Mouse (Mus musculus) ES-CJ7 (cell line): Measurements from ENCODE around the gene Dnah3.

Source experiments
- DNase-seq: peaks from one replicate; pipeline ENCODE4 v3.0.0; 2011; ENCODE audit warnings: low read depth, low spot score

Dnah3 gene

GRCm38 (mm10) chr7:119941569-119941968 is 153.5 kb downstream of the Dnah3 start:
- peak; percentile 13 for DNase-seq

- DNase-seq: no peak
Observed at GRCm38 (mm10) chr7:119937036-119937435, 158.0 kb downstream of the Dnah3 start.

- DNase-seq: no peak
Observed at GRCm38 (mm10) chr7:119936321-119936720, 158.8 kb downstream of the Dnah3 start.

GRCm38 (mm10) chr7:119928783-119929440 is 166.2 kb downstream of the Dnah3 start:
- no peak for DNase-seq

GRCm38 (mm10) chr7:119921054-119921453 is 174.0 kb downstream of the Dnah3 start:
- no peak for DNase-seq

GRCm38 (mm10) chr7:119920457-119920856 is 174.6 kb downstream of the Dnah3 start:
- DNase-seq: no peak

GRCm38 (mm10) chr7:119911727-119912126 is 183.4 kb downstream of the Dnah3 start:
- no peak for DNase-seq

- DNase-seq: no peak
Observed at GRCm38 (mm10) chr7:119906523-119907215, 188.4 kb downstream of the Dnah3 start.

GRCm38 (mm10) chr7:119899386-119900057 is 195.6 kb downstream of the Dnah3 start:
- DNase-seq: no peak

- peak; percentile 79 for DNase-seq
Observed at GRCm38 (mm10) chr7:119898247-119898856, 196.7 kb downstream of the Dnah3 start.

- peak; percentile 74 for DNase-seq
Observed at GRCm38 (mm10) chr7:119897521-119898109, 197.5 kb downstream of the Dnah3 start.

- peak; percentile 98 for DNase-seq
Observed at GRCm38 (mm10) chr7:119895639-119896512, 199.2 kb downstream of the Dnah3 start, which contains the start of the genes Lyrm1 and Dcun1d3. Gene Lyrm1, plus strand, starts transcription at chr7:119895861. Gene Dcun1d3, minus strand, starts transcription at chr7:119896298.

- DNase-seq: peak; percentile 11
Observed at GRCm38 (mm10) chr7:119894818-119895544, 200.1 kb downstream of the Dnah3 start.

GRCm38 (mm10) chr7:119892742-119893141 is 202.3 kb downstream of the Dnah3 start:
- DNase-seq: no peak

- no peak for DNase-seq
Observed at GRCm38 (mm10) chr7:119892198-119892597, 202.9 kb downstream of the Dnah3 start.

- no peak for DNase-seq
Observed at GRCm38 (mm10) chr7:119887887-119888286, 207.2 kb downstream of the Dnah3 start.

GRCm38 (mm10) chr7:119881229-119881628 is 213.9 kb downstream of the Dnah3 start:
- DNase-seq: no peak

- DNase-seq: no peak
Observed at GRCm38 (mm10) chr7:119880345-119880744, 214.7 kb downstream of the Dnah3 start.

- DNase-seq: no peak
Observed at GRCm38 (mm10) chr7:119879171-119879570, 215.9 kb downstream of the Dnah3 start.
